ENCODE assay signal across 11 mouse cellular contexts in the genomic region with DNA sequence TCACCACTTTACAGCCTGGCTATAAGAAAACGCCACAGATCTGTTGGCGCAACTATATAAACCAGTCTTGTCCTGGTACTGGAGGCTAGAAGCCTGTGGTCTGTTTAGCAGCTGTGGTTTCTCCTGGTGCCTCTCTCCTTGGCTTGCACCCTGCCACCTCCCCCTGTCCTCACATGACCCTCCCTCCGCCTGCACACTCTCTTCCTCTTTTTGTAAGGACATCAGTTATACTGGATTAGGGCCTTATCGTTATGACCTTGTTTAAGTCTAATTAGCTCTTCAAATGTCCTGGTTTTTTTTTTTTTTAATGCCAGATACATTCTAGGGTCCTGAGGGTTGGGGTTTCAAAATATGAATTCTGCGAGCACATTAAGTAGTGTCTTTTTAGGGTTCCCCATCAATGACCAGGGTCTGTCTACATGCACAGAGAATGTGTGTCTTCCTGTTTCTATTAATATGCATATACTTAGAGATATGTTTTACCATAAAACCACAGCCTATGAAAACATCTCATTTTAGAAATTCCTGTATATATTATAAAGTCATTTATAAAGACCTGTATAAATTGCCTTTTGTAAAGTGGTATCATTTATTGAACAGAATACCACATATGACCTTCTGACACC.
DNase-seq lines count a peak whose midpoint lies in the region; ATAC-seq and TF ChIP-seq lines count a peak whose summit lies in the region.
"Had no signal": no experiment of that assay in that cellular context is flagged by ENCODE, and none has a peak within 500 bp of the region (broad histone marks: within the 10 kb centered on the region; RNA-seq: fewer than 3 reads in every experiment).

No protein-coding gene starts in this region.

- DNase-seq in cerebellum, postnatal 10 days: peak; percentile 41 to 54
- DNase-seq in cerebellum, adult 9-11 months: no peak
- peak; percentile 9 to 28 for DNase-seq in lung, adult 18-20 months
- DNase-seq in lung, postnatal 0 days (ENCODE audit: low spot score): no peak
- peak; percentile 50 to 58 for DNase-seq in heart, adult 9 months (ENCODE audit: low spot score in 2 of 2)
- DNase-seq in natural killer cell, adult 2 months (ENCODE audit: low spot score in 2 of 2): peak; percentile 5 to 53
- no peak for DNase-seq in forebrain, embryonic 14.5 days (ENCODE audit: low spot score)
- DNase-seq: cerebellum, postnatal 36 days had no signal

- TF ChIP-seq EP300 in lung, postnatal 0 days (IDR thresholded peaks at IDR 0.05): no peak

- H3K9ac ChIP-seq in lung, postnatal 0 days (replicated peaks; ENCODE audit: low read depth): no peak overlapping the region
- H3K9ac ChIP-seq in forebrain, embryonic 16.5 days (replicated peaks; ENCODE audit: low read depth, low read length): no peak overlapping the region
- H3K9ac ChIP-seq in forebrain, embryonic 14.5 days (ENCODE audit: low read length): no peak overlapping the region
- H3K9ac ChIP-seq: hindbrain, embryonic 15.5 days; liver, embryonic 14.5 days had no signal

- WGBS in lung, postnatal 0 days: 77% methylated on average over 5 of the region's 5 CpGs
- 89% methylated on average over 5 of the region's 5 CpGs for WGBS in forebrain, embryonic 16.5 days
- 88% methylated on average over 5 of the region's 5 CpGs for WGBS in forebrain, embryonic 14.5 days

- H3K27me3 ChIP-seq in lung, postnatal 0 days (replicated peaks; ENCODE audit: insufficient read depth, low read length): no peaks in the 10 kb centered on the region
- H3K27me3 ChIP-seq in forebrain, embryonic 16.5 days (replicated peaks; ENCODE audit: control insufficient read depth, insufficient read depth, low read length): no peaks in the 10 kb centered on the region
- no peaks in the 10 kb centered on the region for H3K27me3 ChIP-seq in forebrain, embryonic 14.5 days (replicated peaks; ENCODE audit: control insufficient read depth, insufficient read depth, low read length)
- H3K27me3 ChIP-seq: hindbrain, embryonic 15.5 days had no signal

- no peak overlapping the region for H3K27ac ChIP-seq in lung, postnatal 0 days (ENCODE audit: low read length)
- no peak overlapping the region for H3K27ac ChIP-seq in forebrain, embryonic 16.5 days (ENCODE audit: low read length)
- H3K27ac ChIP-seq in forebrain, embryonic 14.5 days (ENCODE audit: low read depth, low read length): no peak overlapping the region
- H3K27ac ChIP-seq: hindbrain, embryonic 15.5 days; liver, embryonic 14.5 days had no signal

- no peak overlapping the region for H3K4me3 ChIP-seq in lung, postnatal 0 days (ENCODE audit: low read depth, low read length)
- H3K4me3 ChIP-seq in forebrain, embryonic 16.5 days (replicated peaks; ENCODE audit: low read length): no peak overlapping the region
- no peak overlapping the region for H3K4me3 ChIP-seq in forebrain, embryonic 14.5 days (ENCODE audit: low read depth, low read length)
- H3K4me3 ChIP-seq: hindbrain, embryonic 15.5 days had no signal

- H3K36me3 ChIP-seq in lung, postnatal 0 days (ENCODE audit: insufficient read depth, low read length): no peaks in the 10 kb centered on the region
- H3K36me3 ChIP-seq in forebrain, embryonic 16.5 days (ENCODE audit: control insufficient read depth, insufficient read depth): no peaks in the 10 kb centered on the region
- H3K36me3 ChIP-seq in forebrain, embryonic 14.5 days (ENCODE audit: control insufficient read depth, insufficient read depth, low read length): no peaks in the 10 kb centered on the region
- H3K36me3 ChIP-seq: hindbrain, embryonic 15.5 days had no signal

- H3K9me3 ChIP-seq in lung, postnatal 0 days (ENCODE audit: low read length): no peaks in the 10 kb centered on the region
- no peaks in the 10 kb centered on the region for H3K9me3 ChIP-seq in forebrain, embryonic 16.5 days (ENCODE audit: control insufficient read depth, low read length)
- no peaks in the 10 kb centered on the region for H3K9me3 ChIP-seq in forebrain, embryonic 14.5 days (replicated peaks; ENCODE audit: control insufficient read depth, low read length)
- H3K9me3 ChIP-seq: hindbrain, embryonic 15.5 days had no signal

- no peaks in the 10 kb centered on the region for H3K4me1 ChIP-seq in lung, postnatal 0 days (ENCODE audit: insufficient read depth, low read depth, low read length)
- H3K4me1 ChIP-seq in forebrain, embryonic 16.5 days (replicated peaks; ENCODE audit: control insufficient read depth, insufficient read depth, low read length): no peaks in the 10 kb centered on the region
- H3K4me1 ChIP-seq in forebrain, embryonic 14.5 days (ENCODE audit: control insufficient read depth, insufficient read depth, low read length): no peaks in the 10 kb centered on the region
- H3K4me1 ChIP-seq: hindbrain, embryonic 15.5 days had no signal

- no peak for ATAC-seq in lung, postnatal 0 days
- ATAC-seq in forebrain, embryonic 16.5 days: no peak
- no peak for ATAC-seq in forebrain, embryonic 14.5 days

- no peak for TF ChIP-seq CTCF in lung, postnatal 0 days (IDR thresholded peaks at IDR 0.05)

- H3K4me2 ChIP-seq in lung, postnatal 0 days (replicated peaks; ENCODE audit: low read depth, low read length): no peak overlapping the region
- no peak overlapping the region for H3K4me2 ChIP-seq in forebrain, embryonic 16.5 days (ENCODE audit: low read length)
- no peak overlapping the region for H3K4me2 ChIP-seq in forebrain, embryonic 14.5 days (ENCODE audit: low read length)
- H3K4me2 ChIP-seq: hindbrain, embryonic 15.5 days had no signal

Comparison
In these comparisons a context has a peak if more than half of its experiments do, and no peak if none do; other contexts are left out.
1. DNase-seq: peak in cerebellum, postnatal 10 days (2 of 2), lung, adult 18-20 months (2 of 2), heart, adult 9 months (2 of 2) and natural killer cell, adult 2 months (2 of 2); none in cerebellum, adult 9-11 months (single experiment), lung, postnatal 0 days (single experiment) and forebrain, embryonic 14.5 days (single experiment).